Mouse (Mus musculus): Measurements from ENCODE around the gene Tcte2.
"Not testable (repeated sequence)": the region's sequence is repeated elsewhere in the genome, so short reads cannot be mapped to it uniquely, and the experiment has no call there.

The Tcte2 gene

DNA sequence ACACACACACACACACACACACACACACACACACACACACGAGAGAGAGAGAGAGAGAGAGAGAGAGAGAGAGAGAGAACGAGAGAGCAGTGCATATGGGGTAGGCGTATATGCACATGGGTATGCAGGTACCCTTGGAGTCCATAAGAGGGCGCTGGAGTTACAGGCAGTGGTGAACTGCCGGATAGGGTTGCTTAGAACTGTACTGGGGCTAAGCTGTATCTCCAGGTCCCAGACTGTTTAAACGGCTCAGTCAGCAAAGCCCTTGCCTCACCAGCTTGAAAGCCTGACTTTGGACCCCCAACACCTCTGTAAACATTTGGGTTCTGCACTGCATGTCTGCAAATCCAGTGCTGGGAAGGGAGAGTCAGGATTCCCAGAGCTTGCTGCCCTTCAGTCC is 79.9 kb downstream of the Tcte2 start:
- DNase-seq: no peak

- no peak for DNase-seq
These were observed 80.5 kb downstream of the Tcte2 start for GRCm38 (mm10) chr17:13681126-13681525.

- no peak for DNase-seq
These were observed 81.3 kb downstream of the Tcte2 start for GRCm38 (mm10) chr17:13680318-13680717.

DNA sequence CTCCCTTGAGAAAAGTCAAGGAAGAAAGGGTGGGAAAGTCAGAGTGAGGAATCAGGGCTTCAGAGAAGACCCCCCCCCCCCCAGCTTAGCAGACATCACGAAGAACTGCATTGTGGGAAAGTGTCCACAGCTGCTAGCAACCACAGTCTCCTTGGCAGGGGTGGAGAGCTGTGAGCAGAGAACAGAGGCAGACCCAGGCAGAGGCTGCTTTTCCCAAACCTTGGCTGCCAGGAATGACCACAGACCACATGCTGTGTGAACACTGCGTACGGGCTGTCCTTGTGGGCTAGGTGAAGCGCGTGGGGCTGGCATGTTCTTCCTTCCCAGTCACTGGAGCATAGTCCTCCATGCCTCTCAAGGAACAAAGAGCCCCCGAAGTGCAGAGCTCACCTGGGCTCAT is 81.9 kb downstream of the Tcte2 start:
- no peak for DNase-seq

DNA sequence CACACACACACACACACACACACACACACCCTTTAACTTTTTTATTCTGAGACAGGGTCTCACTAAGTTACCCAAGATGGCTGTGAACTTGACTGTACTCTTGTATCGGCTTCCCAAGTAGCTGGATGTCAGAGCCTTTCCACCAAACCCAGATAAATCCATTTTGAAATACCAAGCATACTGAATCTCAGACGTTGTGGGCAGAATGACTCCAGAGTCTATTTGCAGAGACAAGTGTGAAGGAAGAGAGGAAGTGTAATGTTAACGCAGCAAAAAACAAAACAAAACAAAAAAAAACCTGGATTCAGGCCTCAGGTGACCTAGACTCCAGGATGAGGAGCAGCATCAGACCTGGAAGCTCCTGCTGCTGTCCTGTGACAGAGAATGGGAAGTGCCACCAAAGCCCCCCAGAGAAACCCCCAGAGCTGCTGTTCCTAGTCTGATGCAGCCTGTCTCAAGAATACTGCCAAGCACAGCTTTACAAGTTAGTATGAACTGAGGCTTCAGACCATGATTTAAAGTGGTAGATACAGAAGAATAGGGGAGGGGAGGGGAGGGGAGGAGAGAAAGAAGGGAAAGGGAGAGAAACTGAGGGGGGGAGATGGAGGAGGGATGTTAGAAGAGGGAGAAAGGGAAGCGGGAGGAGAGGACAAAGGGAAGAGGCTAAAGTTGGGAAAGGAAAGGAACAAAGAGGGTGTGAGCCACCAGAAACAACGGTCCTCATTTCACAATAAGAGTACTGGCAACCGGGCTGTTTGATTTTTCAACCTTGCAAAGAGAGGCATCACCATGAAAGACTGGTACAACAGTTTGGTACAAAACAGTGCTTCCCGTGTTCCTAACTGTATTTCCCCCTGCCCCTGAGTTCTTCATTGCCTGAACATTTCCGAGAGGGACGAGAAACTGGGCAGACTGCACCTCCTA is 84.1 kb downstream of the Tcte2 start:
- no peak for DNase-seq

DNA sequence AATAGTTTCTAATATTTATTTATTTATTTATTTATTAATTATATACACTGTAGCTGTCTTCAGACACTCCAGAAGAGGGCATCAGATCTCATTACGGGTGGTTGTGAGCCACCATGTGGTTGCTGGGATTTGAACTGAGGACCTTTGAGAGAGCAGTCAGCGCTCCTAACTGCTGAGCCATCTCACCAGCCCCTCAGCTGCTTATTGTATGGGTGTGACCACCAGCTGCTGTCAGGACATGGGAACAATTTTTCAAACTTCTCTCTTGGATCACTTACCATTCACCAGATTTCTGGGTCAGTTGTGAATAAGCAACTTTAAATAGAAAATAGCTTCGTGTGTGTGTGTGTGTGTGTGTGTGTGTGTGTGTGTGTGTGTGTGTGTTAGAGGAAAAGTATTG is 85.5 kb downstream of the Tcte2 start:
- DNase-seq: not testable (repeated sequence)

DNA sequence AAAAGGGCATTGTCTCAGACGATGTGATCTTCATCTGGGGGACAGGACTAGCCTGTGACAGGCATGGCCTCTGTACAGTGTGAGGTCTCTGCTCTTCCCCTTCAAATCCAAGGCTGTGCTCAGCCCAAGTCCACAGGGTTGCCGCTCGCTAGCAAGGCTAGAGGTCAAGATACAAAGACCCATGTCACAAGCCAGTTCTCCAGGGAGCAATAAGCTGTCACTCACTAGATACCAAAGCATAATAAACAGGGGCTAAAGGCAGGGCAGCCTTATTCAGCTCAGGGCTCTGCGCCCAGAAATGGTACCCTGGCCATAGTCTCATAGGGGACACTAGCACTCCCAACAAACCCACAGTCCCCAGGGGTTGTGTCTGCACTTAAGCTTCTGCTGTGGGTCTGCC is 86.0 kb downstream of the Tcte2 start:
- DNase-seq: no peak

DNA sequence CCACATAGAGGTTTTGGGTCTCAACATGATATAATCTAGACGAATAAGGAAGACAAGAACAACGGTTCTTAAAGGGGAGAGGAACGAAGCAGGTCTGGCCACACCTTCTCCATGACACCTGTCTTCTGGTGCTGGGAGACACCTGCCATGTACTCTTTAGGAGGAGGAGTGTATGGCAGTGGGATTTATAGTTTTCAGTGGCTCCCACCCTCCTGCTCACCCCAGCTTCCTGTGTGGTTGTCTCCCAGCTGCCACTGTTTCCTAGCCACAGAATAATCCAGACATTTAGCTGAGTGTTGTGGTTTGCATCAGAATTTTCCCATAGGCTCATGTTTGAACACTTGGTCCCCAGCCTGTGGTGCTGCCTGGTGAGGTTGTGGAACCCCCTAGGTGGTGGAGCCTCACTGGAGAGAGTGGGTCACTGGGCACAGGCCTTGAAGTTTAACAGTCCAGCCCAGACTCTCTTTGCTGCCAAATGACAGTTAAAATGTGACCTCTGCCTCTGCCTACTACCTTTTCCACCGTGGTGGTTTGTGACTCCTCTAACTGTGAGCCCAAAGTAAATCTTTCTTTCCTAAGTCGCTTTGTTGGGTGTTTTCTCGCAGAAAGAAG is 86.8 kb downstream of the Tcte2 start:
- DNase-seq: no peak

GRCm38 (mm10) chr17:13671732-13672131 is 89.9 kb downstream of the Tcte2 start:
- DNase-seq: no peak

DNA sequence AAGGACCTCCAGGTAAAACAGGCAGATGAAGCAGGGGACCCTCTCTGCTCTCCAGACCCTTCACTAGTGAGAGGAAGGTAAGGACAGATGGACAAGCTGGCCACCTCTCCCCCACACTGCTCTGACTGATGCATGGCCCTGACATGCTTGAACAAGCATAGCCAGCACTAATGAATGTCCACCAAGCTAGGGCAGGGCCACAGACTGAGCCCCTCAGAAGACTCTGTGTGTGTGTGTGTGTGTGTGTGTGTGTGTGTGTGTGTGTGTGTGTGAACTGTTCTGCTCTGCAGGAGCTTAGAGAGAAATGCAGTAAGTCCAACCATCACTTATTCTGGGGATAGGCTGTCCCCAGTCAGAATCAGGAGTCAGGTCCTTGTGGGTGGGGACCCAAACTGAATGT is 91.4 kb downstream of the Tcte2 start:
- DNase-seq: no peak

DNA sequence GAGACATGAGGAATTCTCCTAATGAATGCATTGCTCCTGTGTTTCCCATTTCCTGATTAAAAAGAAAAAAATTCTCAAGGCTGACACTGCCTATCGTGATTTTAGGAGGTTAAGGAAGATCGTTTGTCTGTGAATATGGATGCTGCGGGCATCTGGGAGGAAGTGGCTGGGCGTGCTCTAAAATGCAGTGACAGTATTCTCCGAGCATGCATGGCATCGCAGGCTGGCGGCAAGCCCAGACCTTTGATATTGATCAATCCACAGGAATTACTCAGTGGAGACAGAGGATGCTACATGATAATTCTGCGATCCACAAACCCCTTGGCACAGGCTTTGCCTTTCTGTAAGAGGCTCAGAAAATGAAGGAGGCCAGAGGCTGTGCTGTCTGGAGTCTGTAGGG is 92.4 kb downstream of the Tcte2 start:
- DNase-seq: no peak

GRCm38 (mm10) chr17:13668052-13669015 is 93.3 kb downstream of the Tcte2 start:
- no peak for DNase-seq

DNA sequence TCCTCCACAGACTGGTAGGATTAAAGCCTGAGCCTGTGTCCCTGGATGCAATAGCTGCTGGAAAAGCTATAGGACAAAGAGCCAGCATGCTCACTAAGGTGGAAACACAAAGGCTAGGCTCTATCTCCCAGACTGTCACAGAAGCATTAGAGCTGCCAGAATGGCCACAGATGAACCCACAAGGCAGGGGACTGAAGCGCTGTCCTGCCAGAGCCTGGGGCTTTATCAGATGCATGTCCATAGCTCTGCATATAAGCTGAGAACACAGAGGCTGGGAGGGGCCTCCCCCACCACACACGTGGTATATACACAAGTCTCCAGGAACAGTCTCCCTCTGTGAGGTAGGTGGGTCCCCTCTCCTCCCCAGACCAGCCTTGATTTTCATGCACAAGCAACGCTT is 94.6 kb downstream of the Tcte2 start:
- no peak for DNase-seq

DNA sequence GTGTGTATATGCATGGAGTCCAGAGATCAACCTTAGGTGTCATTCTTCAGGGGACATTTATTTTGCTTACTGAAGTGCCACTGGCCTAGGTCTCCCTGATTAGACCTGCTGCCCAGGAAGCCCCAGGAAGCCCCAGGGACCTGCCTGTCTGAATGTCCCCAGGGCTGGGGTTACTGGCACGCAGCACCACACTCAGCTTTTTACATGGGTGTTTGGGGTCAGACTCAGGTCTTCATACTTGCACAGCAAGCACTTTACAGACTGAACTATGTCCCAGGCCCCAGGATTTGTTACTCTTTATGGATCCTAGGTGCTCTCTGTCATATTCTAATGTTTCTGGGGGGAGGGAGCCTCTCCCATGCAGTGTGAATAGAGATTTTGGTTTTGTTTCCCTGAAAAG is 95.9 kb downstream of the Tcte2 start:
- no peak for DNase-seq

DNA sequence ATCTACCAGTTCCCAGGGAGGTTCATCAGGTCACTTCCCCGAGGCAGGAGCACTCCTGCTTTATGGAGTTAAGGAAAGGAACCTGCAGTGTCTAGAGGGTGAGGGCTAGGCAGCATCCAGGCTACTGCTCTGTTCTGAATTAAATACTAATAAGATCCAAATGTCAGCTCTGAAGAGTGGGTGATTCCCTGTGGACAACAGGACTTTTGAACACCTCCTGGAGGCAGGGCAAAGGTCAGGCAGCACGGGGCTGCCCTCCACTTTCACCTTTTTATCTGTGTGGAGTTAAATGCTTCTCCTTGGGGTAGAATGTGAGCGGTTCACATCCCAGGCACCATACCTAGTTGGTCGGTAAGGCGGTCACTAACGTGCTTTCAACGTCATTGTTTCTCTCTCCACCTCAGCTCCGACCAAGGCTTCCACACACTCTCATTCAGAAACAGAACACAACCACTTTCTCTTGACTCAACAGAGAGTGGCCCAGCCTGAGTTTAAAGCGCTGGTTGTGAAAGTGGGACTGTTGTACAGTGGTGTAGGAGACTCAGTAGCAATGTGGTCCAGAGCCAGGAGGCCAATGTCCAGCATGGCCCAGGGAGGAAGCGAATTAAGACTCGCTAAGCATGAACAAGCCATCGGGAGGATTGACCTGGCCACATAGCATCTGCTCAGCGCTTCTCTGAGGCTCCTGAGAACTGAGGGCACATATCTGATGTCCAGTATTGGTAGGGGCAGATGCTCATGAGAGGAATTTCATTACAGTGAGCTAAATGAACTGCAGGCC is 98.0 kb downstream of the Tcte2 start:
- no peak for DNase-seq

Measured in spleen, adult 18-20 months (tissue).